Mouse (Mus musculus): Measurements from ENCODE around the gene Tent2.
A peak's percentile ranks its signal among the peaks of the same experiment; 100 is the strongest.
"Not testable (repeated sequence)": the region's sequence is repeated elsewhere in the genome, so short reads cannot be mapped to it uniquely, and the experiment has no call there.

Tent2 gene

DNA sequence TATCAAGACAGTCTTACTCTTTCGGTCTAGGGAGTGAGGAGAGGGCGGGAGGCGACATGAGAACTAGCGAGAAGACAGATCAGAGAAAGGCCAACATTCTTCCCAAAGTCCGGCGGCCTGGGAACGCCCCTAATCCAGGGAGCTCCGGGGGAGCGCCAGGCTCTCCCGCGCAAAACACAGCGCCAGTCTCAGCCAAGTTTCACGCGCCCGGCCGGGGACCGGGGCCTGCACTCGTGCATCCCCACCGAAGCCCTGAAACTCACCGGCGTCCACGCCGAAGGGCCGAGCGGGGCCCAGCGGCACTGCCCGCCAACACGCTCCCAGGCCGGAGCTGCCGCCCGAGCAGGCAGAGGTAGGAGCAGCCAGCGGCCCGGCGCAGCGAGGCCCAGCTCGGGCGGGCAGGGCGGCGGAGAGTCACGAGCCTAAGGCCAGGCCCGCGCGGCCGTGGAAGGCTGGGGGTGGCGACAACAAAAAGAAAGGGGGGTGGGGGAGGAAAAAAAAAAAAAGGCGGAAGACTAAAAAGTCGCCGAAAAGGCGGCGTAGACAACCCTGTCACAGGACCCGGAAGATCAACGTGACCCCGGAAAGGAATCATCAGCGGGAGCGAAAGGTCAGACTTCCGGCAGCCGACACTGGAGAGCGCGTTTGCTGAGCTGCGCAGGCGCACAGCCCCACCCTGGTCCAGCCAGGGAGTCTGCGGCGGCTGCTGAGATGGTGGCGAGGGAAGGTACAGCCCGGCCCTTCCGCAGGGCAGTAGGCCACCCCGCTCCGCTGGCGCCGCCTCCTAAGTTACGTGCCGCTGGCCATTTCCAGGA lies at the start of gene Tent2:
Gene Tent2, minus strand, starts transcription at position 555 of the 815 bp plus-strand sequence.
- peak; percentile 85 to 86 for DNase-seq (ENCODE audit: low read depth in 1 of 2, low spot score in 2 of 2)

- no peak for DNase-seq (ENCODE audit: low read depth in 1 of 2, low spot score in 2 of 2)
These were observed 49.0 kb upstream of the Tent2 start for GRCm38 (mm10) chr13:93241180-93241579.

DNA sequence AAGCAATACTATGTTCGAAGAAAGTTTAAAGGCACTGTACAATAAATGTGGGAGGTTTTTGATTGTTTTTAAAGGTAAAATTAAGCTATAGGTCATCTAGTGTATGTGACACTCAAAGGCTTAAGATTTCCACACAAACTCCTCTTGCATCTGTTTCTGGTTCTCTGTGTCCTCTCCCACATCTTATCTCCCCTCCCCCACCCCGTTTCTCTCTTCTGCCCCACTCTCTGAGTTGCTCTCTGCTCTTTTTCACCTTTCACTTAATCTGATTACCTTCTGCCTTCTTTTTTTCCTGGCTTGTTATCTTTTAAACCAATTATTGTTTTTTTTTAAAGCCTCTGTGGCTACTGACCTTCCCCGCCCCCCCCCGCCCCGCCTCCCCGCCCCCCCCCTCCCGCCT lies 47.4 kb upstream of the Tent2 start:
- no peak for DNase-seq (ENCODE audit: low read depth in 1 of 2, low spot score in 2 of 2)

GRCm38 (mm10) chr13:93239134-93239533 lies 46.9 kb upstream of the Tent2 start:
- DNase-seq (ENCODE audit: low read depth in 1 of 2, low spot score in 2 of 2), result no peak

GRCm38 (mm10) chr13:93237677-93238398 lies 45.7 kb upstream of the Tent2 start:
- DNase-seq (ENCODE audit: low read depth in 1 of 2, low spot score in 2 of 2), result no peak

GRCm38 (mm10) chr13:93234267-93235039 lies 42.3 kb upstream of the Tent2 start:
- DNase-seq (ENCODE audit: low read depth in 1 of 2, low spot score in 2 of 2), result no peak

- no peak for DNase-seq (ENCODE audit: low read depth in 1 of 2, low spot score in 2 of 2)
These were observed 40.1 kb upstream of the Tent2 start for GRCm38 (mm10) chr13:93232335-93232734.

- peak; percentile 42 to 57 for DNase-seq (ENCODE audit: low read depth in 1 of 2, low spot score in 2 of 2)
These were observed 38.8 kb upstream of the Tent2 start for GRCm38 (mm10) chr13:93231016-93231415.

- DNase-seq (ENCODE audit: low read depth in 1 of 2, low spot score in 2 of 2), result no peak
These were observed 19.6 kb upstream of the Tent2 start for GRCm38 (mm10) chr13:93211741-93212140.

GRCm38 (mm10) chr13:93192646-93193026 lies 451 bp upstream of the Tent2 start:
- DNase-seq (ENCODE audit: low read depth in 1 of 2, low spot score in 2 of 2), result no peak

DNA sequence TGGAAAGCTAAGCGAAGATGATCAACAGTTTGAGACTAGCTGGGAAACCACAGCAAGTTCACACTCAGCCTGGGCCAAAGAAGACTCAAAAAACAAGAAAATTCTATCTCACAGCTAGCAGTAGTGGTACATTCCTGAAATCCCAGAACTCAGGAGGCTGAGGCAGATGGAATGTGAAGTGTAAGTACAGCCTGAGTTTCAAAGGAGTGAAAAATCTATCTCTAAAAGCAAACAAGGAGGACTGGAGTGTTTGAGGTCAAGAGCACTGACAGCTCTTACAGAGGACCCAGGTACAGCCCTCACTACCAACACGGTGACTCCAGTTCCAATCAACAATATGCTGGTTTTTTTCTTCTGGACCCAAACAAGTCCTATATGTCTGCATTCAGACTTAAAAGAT lies 2.8 kb downstream of the Tent2 start:
- no peak for DNase-seq (ENCODE audit: low read depth in 1 of 2, low spot score in 2 of 2)

- DNase-seq (ENCODE audit: low read depth in 1 of 2, low spot score in 2 of 2), result no peak
These were observed 3.4 kb downstream of the Tent2 start for GRCm38 (mm10) chr13:93188738-93189137.

- DNase-seq (ENCODE audit: low read depth in 1 of 2, low spot score in 2 of 2), result not testable (repeated sequence)
These were observed 4.4 kb downstream of the Tent2 start for GRCm38 (mm10) chr13:93187792-93188191.

GRCm38 (mm10) chr13:93180351-93180750 lies 11.8 kb downstream of the Tent2 start:
- no peak for DNase-seq (ENCODE audit: low read depth in 1 of 2, low spot score in 2 of 2)

GRCm38 (mm10) chr13:93179522-93179921 lies 12.7 kb downstream of the Tent2 start:
- DNase-seq (ENCODE audit: low read depth in 1 of 2, low spot score in 2 of 2), result no peak

- DNase-seq (ENCODE audit: low read depth in 1 of 2, low spot score in 2 of 2), result no peak
These were observed 14.6 kb downstream of the Tent2 start for GRCm38 (mm10) chr13:93177571-93177970.

- DNase-seq (ENCODE audit: low read depth in 1 of 2, low spot score in 2 of 2), result no peak
These were observed 28.9 kb downstream of the Tent2 start for GRCm38 (mm10) chr13:93163303-93163702.

DNA sequence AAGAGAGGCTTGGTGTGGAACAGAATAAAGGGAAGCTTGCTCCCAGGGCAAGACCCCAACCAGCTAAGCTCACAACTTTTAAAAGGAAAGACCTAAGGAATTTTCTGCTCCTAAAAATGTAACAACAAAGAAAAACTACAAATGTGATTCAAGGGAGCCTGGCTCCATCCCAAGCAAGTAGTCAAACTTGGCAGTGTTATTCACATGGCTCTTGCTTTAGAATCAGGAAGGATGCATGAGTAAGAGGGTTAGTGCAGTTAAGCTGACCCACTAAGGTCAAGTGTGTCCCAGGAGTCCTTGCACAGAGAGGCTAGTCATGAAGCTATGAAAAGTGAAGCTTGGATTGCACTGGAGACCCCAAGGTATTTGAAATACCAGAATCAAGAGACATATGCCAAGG lies 29.7 kb downstream of the Tent2 start:
- no peak for DNase-seq (ENCODE audit: low read depth in 1 of 2, low spot score in 2 of 2)

DNA sequence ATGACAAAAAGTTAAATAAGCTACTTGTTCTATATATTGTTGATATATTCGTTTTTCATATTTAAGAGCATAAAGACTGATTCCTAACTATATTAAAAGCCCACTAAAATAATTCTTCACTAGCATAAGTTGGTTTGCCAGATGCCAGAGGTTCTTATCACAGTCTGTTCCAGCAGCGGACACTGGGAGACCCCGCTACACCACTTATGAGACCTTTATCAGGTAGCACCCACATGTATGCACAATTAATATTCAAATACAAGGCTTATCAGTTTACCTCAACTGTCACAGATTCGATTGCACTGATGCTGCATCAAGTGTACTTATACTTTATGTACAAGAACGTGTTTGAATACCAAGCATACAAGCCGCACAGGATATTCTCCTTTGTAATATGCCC lies 33.9 kb downstream of the Tent2 start:
- no peak for DNase-seq (ENCODE audit: low read depth in 1 of 2, low spot score in 2 of 2)

GRCm38 (mm10) chr13:93153280-93153679 lies 38.9 kb downstream of the Tent2 start:
- no peak for DNase-seq (ENCODE audit: low read depth in 1 of 2, low spot score in 2 of 2)

GRCm38 (mm10) chr13:93144336-93145167 lies 47.6 kb downstream of the Tent2 start, which contains the start of gene Cmya5:
Cmya5 (minus strand) TSS chr13:93144724.
- peak; percentile 8 to 30 for DNase-seq (ENCODE audit: low read depth in 1 of 2, low spot score in 2 of 2)

Measured in monocyte, adult 2 months (primary cell).